In the genomic region with DNA sequence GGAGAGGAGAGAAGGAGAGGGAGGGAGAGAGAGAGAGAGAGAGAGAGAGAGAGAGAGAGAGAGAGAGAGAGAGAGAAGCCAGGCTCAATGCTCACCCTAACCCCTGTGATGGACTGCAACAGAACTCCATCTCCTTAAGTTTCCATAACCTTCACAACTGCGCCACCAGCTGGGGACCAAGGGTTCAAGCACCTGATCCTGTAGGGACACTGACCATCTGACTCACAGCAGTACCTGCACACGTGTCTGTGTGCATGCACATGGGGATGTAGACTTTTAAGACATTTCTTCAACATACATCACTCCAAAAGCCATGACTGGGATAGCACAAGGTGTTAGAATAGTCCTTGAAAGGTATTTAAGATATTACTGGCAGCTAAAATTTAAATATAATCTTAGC, we compare ENCODE assay signal across 8 mouse cellular contexts.
DNase-seq lines count a peak whose midpoint lies in the region; ATAC-seq lines count a peak whose summit lies in the region.

No protein-coding gene starts in this region.

- no peak for ATAC-seq in cerebellum, adult (ENCODE audit: insufficient number of reproducible peaks, low FRiP score, low TSS enrichment)
- peak; percentile 27; the same call in 1 of the 2 replicates for ATAC-seq in granulocyte monocyte progenitor cell, adult 5-6 weeks (replicated peaks; ENCODE audit: poor library complexity, severe bottlenecking)

- DNase-seq in cerebellum, postnatal 14 days: peak; percentile 54 to 62
- peak; percentile 57 for DNase-seq in left cerebral cortex, postnatal 4 days
- no peak for DNase-seq in left cerebral cortex, adult 8-10 months (ENCODE audit: low spot score in 2 of 2)
- DNase-seq in adrenal gland, adult 18-20 months (ENCODE audit: low spot score in 2 of 2): peak; percentile 17 to 34
- DNase-seq in testis, postnatal 10 days (ENCODE audit: low spot score): peak; percentile 72
- DNase-seq in T-cell, adult 2 months (ENCODE audit: low spot score): no peak

- intact Hi-C loops in left cerebral cortex, postnatal 4 days (cut with DNase I): no loop called here

Comparison
In these comparisons a context has a peak if more than half of its experiments do, and no peak if none do; other contexts are left out.
1. DNase-seq: peak in cerebellum, postnatal 14 days (2 of 2), left cerebral cortex, postnatal 4 days (single experiment), adrenal gland, adult 18-20 months (2 of 2) and testis, postnatal 10 days (single experiment); none in left cerebral cortex, adult 8-10 months (0 of 2) and T-cell, adult 2 months (single experiment).